Mouse (Mus musculus): Measurements from ENCODE around the gene Papolb.

- TF ChIP-seq CTCF (IDR thresholded peaks at IDR 0.05; ENCODE audit: low read depth) (no peak), EP300 (optimal IDR thresholded peaks at IDR 0.05) (no peak)
These were observed 19.8 kb downstream of the Papolb start for GRCm38 (mm10) chr5:142510061-142510414.
